Mouse (Mus musculus): ENCODE measurements around the gene Ccdc159. TPM values are rescaled to one million over a fixed set of nuclear protein-coding genes. Genes with fewer than 3 reads are reported as not detected.

Ccdc159 gene
- polyA plus RNA-seq, 1 experiment from 2014 or later = 12.7 TPM

- no peak overlapping the region for H3K9ac ChIP-seq (ENCODE audit: low read depth, low read length)
- H3K4me2 ChIP-seq (ENCODE audit: low read length) = peak overlapping the region; percentile 77
- H3K4me1 ChIP-seq (ENCODE audit: control insufficient read depth, insufficient read depth, low read length) = peaks cover 17% of the 10 kb centered on the region
- no peaks in the 10 kb centered on the region for H3K9me3 ChIP-seq (replicated peaks; ENCODE audit: control insufficient read depth, low read length, poor library complexity, severe bottlenecking)
- peaks cover 49% of the 10 kb centered on the region for H3K27me3 ChIP-seq (ENCODE audit: control insufficient read depth, insufficient read depth, low read depth, low read length)
- ATAC-seq = peak; percentile 23; the same call in 1 of the 2 replicates
- no peaks in the 10 kb centered on the region for H3K36me3 ChIP-seq (ENCODE audit: control insufficient read depth, insufficient read depth, low read length)
- 2% methylated on average over 14 of the region's 15 CpGs for WGBS
- H3K4me3 ChIP-seq (ENCODE audit: low read depth, low read length) = peak overlapping the region; percentile 39
- H3K27ac ChIP-seq (ENCODE audit: low read length) = no peak overlapping the region
These were observed 34.7 kb downstream of the Ccdc159 start for GRCm38 (mm10) chr9:21962010-21962409.

- 4% methylated on average over 33 of the region's 34 CpGs for WGBS
- H3K4me2 ChIP-seq (ENCODE audit: low read length) = peak overlapping the region; percentile 77
- ATAC-seq = peak; percentile 50
- H3K4me3 ChIP-seq (ENCODE audit: low read depth, low read length) = peak overlapping the region; percentile 39
- H3K36me3 ChIP-seq (ENCODE audit: control insufficient read depth, insufficient read depth, low read length) = no peaks in the 10 kb centered on the region
- no peaks in the 10 kb centered on the region for H3K9me3 ChIP-seq (replicated peaks; ENCODE audit: control insufficient read depth, low read length, poor library complexity, severe bottlenecking)
- peaks cover 49% of the 10 kb centered on the region for H3K27me3 ChIP-seq (ENCODE audit: control insufficient read depth, insufficient read depth, low read depth, low read length)
- H3K4me1 ChIP-seq (ENCODE audit: control insufficient read depth, insufficient read depth, low read length) = peaks cover 17% of the 10 kb centered on the region
- peak overlapping the region; percentile 50; the same call in 1 of the 2 replicates for H3K9ac ChIP-seq (ENCODE audit: low read depth, low read length)
- H3K27ac ChIP-seq (ENCODE audit: low read length) = no peak overlapping the region
These were observed 35.3 kb downstream of the Ccdc159 start for GRCm38 (mm10) chr9:21962416-21963059.

GRCm38 (mm10) chr9:21963417-21963816 is 36.1 kb downstream of the Ccdc159 start, which contains the start of gene Epor:
TSS of gene Epor (minus strand) at chr9:21963506.
- H3K27ac ChIP-seq (ENCODE audit: low read length) = no peak within 1 kb of the TSS
- H3K9ac ChIP-seq (ENCODE audit: low read depth, low read length) = peak within 1 kb of the TSS; percentile 50; the same call in 1 of the 2 replicates
- H3K4me2 ChIP-seq (ENCODE audit: low read length) = peak within 1 kb of the TSS; percentile 77
- no peaks in the 10 kb centered on the region for H3K36me3 ChIP-seq (ENCODE audit: control insufficient read depth, insufficient read depth, low read length)
- peaks cover 49% of the 10 kb centered on the region for H3K27me3 ChIP-seq (ENCODE audit: control insufficient read depth, insufficient read depth, low read depth, low read length)
- WGBS = 11% methylated on average over 7 of the region's 8 CpGs
- no peaks in the 10 kb centered on the region for H3K9me3 ChIP-seq (replicated peaks; ENCODE audit: control insufficient read depth, low read length, poor library complexity, severe bottlenecking)
- H3K4me1 ChIP-seq (ENCODE audit: control insufficient read depth, insufficient read depth, low read length) = peaks cover 17% of the 10 kb centered on the region
- no peak for ATAC-seq
- peak within 1 kb of the TSS; percentile 39 for H3K4me3 ChIP-seq (ENCODE audit: low read depth, low read length)

- no peak overlapping the region for H3K4me2 ChIP-seq (ENCODE audit: low read length)
- H3K9ac ChIP-seq (ENCODE audit: low read depth, low read length) = no peak overlapping the region
- H3K27ac ChIP-seq (ENCODE audit: low read length) = no peak overlapping the region
- WGBS = 77% methylated on average over 6 of the region's 6 CpGs
- H3K27me3 ChIP-seq (ENCODE audit: control insufficient read depth, insufficient read depth, low read depth, low read length) = peaks cover 3% of the 10 kb centered on the region; the same call in 1 of the 2 replicates
- H3K36me3 ChIP-seq (ENCODE audit: control insufficient read depth, insufficient read depth, low read length) = no peaks in the 10 kb centered on the region
- H3K9me3 ChIP-seq (replicated peaks; ENCODE audit: control insufficient read depth, low read length, poor library complexity, severe bottlenecking) = no peaks in the 10 kb centered on the region
- no peak for ATAC-seq
- H3K4me3 ChIP-seq (ENCODE audit: low read depth, low read length) = no peak overlapping the region
- no peaks in the 10 kb centered on the region for H3K4me1 ChIP-seq (ENCODE audit: control insufficient read depth, insufficient read depth, low read length)
These were observed 41.6 kb downstream of the Ccdc159 start for GRCm38 (mm10) chr9:21968883-21969282.

- 93% methylated on average over 4 of the region's 4 CpGs for WGBS
- Histone ChIP-seq H3K36me3 (ENCODE audit: control insufficient read depth, insufficient read depth, low read length) (no peaks in the 10 kb centered on the region), H3K4me2 (ENCODE audit: low read length) (no peak overlapping the region), H3K27ac (ENCODE audit: low read length) (no peak overlapping the region), H3K4me1 (ENCODE audit: control insufficient read depth, insufficient read depth, low read length) (no peaks in the 10 kb centered on the region), H3K4me3 (ENCODE audit: low read depth, low read length) (no peak overlapping the region), H3K27me3 (ENCODE audit: control insufficient read depth, insufficient read depth, low read depth, low read length) (no peaks in the 10 kb centered on the region), H3K9me3 (replicated peaks; ENCODE audit: control insufficient read depth, low read length, poor library complexity, severe bottlenecking) (no peaks in the 10 kb centered on the region), H3K9ac (ENCODE audit: low read depth, low read length) (no peak overlapping the region)
- no peak for ATAC-seq
These were observed 42.0 kb downstream of the Ccdc159 start for GRCm38 (mm10) chr9:21969304-21969703.

- Histone ChIP-seq H3K9ac (ENCODE audit: low read depth, low read length) (no peak overlapping the region), H3K27me3 (ENCODE audit: control insufficient read depth, insufficient read depth, low read depth, low read length) (no peaks in the 10 kb centered on the region), H3K9me3 (replicated peaks; ENCODE audit: control insufficient read depth, low read length, poor library complexity, severe bottlenecking) (no peaks in the 10 kb centered on the region), H3K27ac (ENCODE audit: low read length) (no peak overlapping the region), H3K4me2 (ENCODE audit: low read length) (no peak overlapping the region), H3K36me3 (ENCODE audit: control insufficient read depth, insufficient read depth, low read length) (no peaks in the 10 kb centered on the region), H3K4me1 (ENCODE audit: control insufficient read depth, insufficient read depth, low read length) (no peaks in the 10 kb centered on the region), H3K4me3 (ENCODE audit: low read depth, low read length) (no peak overlapping the region)
- WGBS = 87% methylated on average over 10 of the region's 10 CpGs
- ATAC-seq = no peak
These were observed 49.4 kb downstream of the Ccdc159 start for GRCm38 (mm10) chr9:21976626-21977175.

- 80% methylated on average over 5 of the region's 5 CpGs for WGBS
- no peak overlapping the region for H3K4me2 ChIP-seq (ENCODE audit: low read length)
- no peak for ATAC-seq
These were observed 50.1 kb downstream of the Ccdc159 start for GRCm38 (mm10) chr9:21977331-21977730.

GRCm38 (mm10) chr9:21977972-21978371 is 50.7 kb downstream of the Ccdc159 start:
- no peak overlapping the region for H3K4me2 ChIP-seq (ENCODE audit: low read length)
- no peaks in the 10 kb centered on the region for H3K9me3 ChIP-seq (replicated peaks; ENCODE audit: control insufficient read depth, low read length, poor library complexity, severe bottlenecking)
- 22% methylated on average over 2 of the region's 2 CpGs for WGBS
- no peak overlapping the region for H3K4me3 ChIP-seq (ENCODE audit: low read depth, low read length)
- H3K9ac ChIP-seq (ENCODE audit: low read depth, low read length) = no peak overlapping the region
- no peak overlapping the region for H3K27ac ChIP-seq (ENCODE audit: low read length)
- H3K4me1 ChIP-seq (ENCODE audit: control insufficient read depth, insufficient read depth, low read length) = no peaks in the 10 kb centered on the region
- no peak for ATAC-seq
- no peaks in the 10 kb centered on the region for H3K36me3 ChIP-seq (ENCODE audit: control insufficient read depth, insufficient read depth, low read length)
- H3K27me3 ChIP-seq (ENCODE audit: control insufficient read depth, insufficient read depth, low read depth, low read length) = no peaks in the 10 kb centered on the region

More at GRCm38 (mm10) chr9:21977331-21977730, 50.1 kb downstream of the Ccdc159 start:
- Histone ChIP-seq H3K9me3 (replicated peaks; ENCODE audit: control insufficient read depth, low read length, poor library complexity, severe bottlenecking) (no peaks in the 10 kb centered on the region), H3K27ac (ENCODE audit: low read length) (no peak overlapping the region), H3K27me3 (ENCODE audit: control insufficient read depth, insufficient read depth, low read depth, low read length) (no peaks in the 10 kb centered on the region), H3K4me3 (ENCODE audit: low read depth, low read length) (no peak overlapping the region), H3K36me3 (ENCODE audit: control insufficient read depth, insufficient read depth, low read length) (no peaks in the 10 kb centered on the region), H3K9ac (ENCODE audit: low read depth, low read length) (no peak overlapping the region), H3K4me1 (ENCODE audit: control insufficient read depth, insufficient read depth, low read length) (no peaks in the 10 kb centered on the region)

- Histone ChIP-seq H3K9me3 (replicated peaks; ENCODE audit: control insufficient read depth, low read length, poor library complexity, severe bottlenecking) (no peaks in the 10 kb centered on the region), H3K27ac (ENCODE audit: low read length) (no peak overlapping the region), H3K4me3 (ENCODE audit: low read depth, low read length) (no peak overlapping the region), H3K27me3 (ENCODE audit: control insufficient read depth, insufficient read depth, low read depth, low read length) (no peaks in the 10 kb centered on the region), H3K4me1 (ENCODE audit: control insufficient read depth, insufficient read depth, low read length) (no peaks in the 10 kb centered on the region), H3K4me2 (ENCODE audit: low read length) (no peak overlapping the region), H3K9ac (ENCODE audit: low read depth, low read length) (no peak overlapping the region), H3K36me3 (ENCODE audit: control insufficient read depth, insufficient read depth, low read length) (no peaks in the 10 kb centered on the region)
- whole genome bisulfite sequencing = 89% methylated on average over 4 of the region's 4 CpGs
- no peak for ATAC-seq
These were observed 51.3 kb downstream of the Ccdc159 start for GRCm38 (mm10) chr9:21978398-21979128.
